Mouse (Mus musculus): ENCODE measurements around the gene Ppt2.
A peak's percentile ranks its signal among the peaks of the same experiment; 100 is the strongest.

GRCm38 (mm10) chr17:34623161-34623560, 5.1 kb downstream of the Ppt2 start:
- TF ChIP-seq CTCF (IDR thresholded peaks at IDR 0.05; ENCODE audit: extremely low read depth, insufficient read depth, low read length) (0 out of 2 replicates have a peak, but pooled peaks have one; percentile 17), POLR2A (IDR thresholded peaks at IDR 0.05; ENCODE audit: extremely low read depth, insufficient read depth, low read length) (no peak)

All from cortical plate, adult 2 months (tissue).